Mouse (Mus musculus): ENCODE results near the gene Atox1. TPM values are rescaled to one million over a fixed set of nuclear protein-coding genes. Genes with fewer than 3 reads are reported as not detected.

The Atox1 gene
- polyA plus RNA-seq, 1 experiment = 205 TPM

- no peak for DNase-seq (ENCODE audit: extremely low spot score in 1 of 2, low spot score in 1 of 2)
Measured at GRCm38 (mm10) chr11:55455166-55455565, 5.9 kb downstream of the Atox1 start.

DNA sequence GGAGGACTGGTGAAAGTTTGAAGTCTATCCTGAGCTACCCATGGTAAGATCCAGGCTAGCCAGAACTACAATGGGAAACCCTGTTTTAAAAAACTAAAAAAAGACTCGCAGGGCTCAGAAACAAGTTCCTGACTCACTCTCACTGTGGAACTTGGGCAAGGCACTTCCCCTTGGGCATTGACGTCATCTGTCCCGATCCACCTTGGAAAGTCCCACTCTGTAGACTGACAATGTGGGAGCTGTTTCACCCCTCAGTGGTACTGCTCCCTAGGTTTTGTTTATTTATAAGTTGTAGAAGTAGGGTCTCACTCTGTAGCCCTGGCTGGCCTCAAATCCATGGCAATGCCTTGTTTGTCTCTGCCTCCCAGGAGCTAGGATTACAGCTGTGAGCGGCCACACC lies 7.4 kb downstream of the Atox1 start:
- DNase-seq (ENCODE audit: extremely low spot score in 1 of 2, low spot score in 1 of 2) = no peak

DNA sequence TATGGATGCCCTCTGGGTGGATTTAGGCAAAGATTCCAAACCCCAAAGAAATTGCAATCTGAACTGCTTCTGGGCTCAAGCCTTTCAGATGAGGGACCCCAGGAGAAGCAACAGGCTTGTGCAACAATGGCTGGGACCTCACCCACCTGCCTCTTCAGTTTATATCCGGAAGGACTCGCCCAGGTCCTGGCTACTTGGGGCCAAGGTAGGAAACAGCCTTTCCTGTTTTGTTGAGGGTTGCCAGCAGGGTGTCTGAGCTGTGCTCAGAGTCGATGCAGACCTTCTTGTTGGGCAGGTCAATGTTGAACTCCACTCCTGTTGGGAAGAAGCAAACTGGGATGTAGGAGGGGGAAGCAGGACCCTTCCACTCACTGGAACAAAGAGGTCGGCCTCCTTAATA lies 10.7 kb downstream of the Atox1 start:
- DNase-seq (ENCODE audit: extremely low spot score in 1 of 2, low spot score in 1 of 2) = no peak

DNA sequence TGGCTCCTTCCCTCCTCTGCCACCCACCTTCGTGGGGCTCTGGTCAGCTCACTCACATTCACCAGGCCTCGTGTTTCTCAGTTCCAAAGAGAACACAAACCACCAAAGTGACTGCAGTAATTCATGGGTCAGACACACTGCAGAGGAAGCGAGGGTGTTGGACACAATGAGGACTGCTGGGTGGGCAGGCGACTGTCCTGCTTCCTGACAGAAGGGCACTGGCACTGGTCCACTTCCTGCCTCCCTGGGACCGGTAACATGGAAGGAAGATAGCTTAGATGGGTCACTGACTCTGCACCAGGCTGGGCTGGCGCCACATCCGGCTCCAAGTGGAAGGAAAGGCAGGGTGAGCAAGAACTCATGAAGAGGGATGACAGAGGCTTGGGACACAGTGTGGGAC lies 11.5 kb downstream of the Atox1 start:
- DNase-seq (ENCODE audit: extremely low spot score in 1 of 2, low spot score in 1 of 2) = no peak

DNA sequence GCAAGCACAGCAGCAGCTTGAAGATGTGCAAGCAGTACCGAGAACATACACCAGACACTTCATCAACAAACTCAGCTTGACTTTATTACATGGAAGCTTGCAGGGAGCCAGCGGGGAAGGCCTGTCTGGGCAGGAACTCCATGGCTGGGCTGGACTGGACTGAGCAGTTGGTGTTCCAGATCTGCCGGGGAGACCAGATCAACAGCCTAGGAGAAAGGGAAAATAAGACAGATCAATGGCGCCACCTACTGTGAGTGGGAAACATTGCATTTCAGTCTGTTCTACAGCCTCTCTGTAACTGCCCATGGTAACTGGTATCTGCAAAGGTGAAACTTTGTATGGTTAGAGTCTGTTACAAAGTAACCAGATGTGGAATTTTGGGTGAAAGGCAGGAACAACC lies 14.5 kb downstream of the Atox1 start:
- peak; percentile 66 to 91 for DNase-seq (ENCODE audit: extremely low spot score in 1 of 2, low spot score in 1 of 2)

DNA sequence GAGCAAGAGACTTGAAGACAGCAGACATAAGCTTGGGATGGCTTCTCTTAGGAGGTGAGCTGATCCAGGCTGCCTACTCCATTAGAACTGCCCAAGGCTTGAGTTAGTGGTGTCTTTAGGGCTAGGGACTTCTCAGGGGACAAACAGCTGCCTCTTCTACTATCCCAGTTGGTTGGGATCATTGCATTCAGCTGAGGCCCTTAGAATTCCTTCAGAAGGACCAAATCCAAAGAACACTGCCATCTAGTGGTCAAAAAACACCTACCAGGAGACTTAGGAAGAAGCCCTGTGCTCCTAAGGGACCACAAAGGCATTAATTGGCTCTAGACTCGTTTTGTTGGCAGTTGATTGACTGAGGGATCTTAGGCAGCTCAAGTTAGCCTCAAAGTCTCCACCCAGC lies 16.3 kb downstream of the Atox1 start:
- DNase-seq (ENCODE audit: extremely low spot score in 1 of 2, low spot score in 1 of 2) = peak in 1 of 2 experiments; percentile 90

DNA sequence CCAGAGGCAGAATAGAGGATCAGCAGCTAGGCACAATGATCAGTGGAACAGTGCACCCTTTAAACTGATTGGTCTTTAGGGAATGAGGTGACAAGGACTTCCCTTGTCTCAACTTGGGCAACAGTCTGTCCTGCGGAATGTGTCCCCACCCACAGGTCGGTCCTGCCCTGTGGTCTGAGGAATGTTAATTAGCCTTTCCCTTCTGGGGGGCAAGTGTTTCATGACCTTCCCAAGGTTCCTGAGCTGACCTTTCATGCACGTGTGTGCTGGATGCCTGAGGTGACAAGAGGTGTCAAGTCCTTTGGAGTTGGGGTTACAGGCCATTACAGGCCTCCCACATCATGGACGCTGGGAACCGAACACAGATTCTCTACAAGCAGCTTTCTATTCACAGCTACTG lies 21.3 kb downstream of the Atox1 start:
- DNase-seq (ENCODE audit: extremely low spot score in 1 of 2, low spot score in 1 of 2) = no peak

DNA sequence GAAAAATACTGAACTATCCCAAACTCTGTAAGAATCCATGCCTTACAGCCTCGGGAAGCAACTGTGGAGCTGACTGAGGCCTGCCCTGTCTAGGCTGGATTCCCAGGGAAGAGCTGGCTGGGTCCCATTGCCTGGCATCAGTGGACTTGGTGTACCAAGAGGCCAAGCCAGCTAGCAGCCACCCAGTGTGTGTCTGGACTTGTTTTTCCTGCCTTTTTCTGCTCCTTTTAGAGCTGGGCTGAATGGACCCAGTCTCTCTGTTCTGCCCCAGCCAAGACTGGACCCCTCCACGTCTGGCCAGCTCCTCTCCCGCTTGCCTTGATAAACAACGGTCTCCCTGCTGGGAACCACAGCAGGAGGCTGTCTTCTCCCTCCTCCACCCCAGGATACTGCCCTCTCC lies 23.0 kb downstream of the Atox1 start:
- peak in 1 of 2 experiments; percentile 40 for DNase-seq (ENCODE audit: extremely low spot score in 1 of 2, low spot score in 1 of 2)

DNA sequence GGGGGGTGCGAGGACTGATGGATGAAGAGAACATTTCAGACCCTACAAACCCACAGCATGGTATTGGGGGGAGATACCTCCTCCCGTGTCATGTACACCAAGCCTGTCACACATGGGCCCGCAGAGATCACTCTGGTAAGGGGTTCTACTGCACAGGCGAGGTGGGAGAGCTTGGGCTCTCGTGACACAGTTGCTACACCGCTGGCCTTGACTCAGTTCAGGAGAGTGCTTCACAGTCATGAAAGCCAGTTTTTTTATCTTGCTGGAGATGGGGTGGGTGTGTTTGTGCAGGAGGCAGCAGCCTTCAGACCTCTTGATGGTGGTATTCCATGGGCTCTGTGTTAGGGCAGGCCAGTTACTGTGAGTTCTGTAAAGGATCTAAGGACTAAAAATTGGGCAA lies 24.9 kb downstream of the Atox1 start:
- DNase-seq (ENCODE audit: extremely low spot score in 1 of 2, low spot score in 1 of 2) = no peak

GRCm38 (mm10) chr11:55432981-55433380 lies 28.1 kb downstream of the Atox1 start:
- no peak for DNase-seq (ENCODE audit: extremely low spot score in 1 of 2, low spot score in 1 of 2)

- DNase-seq (ENCODE audit: extremely low spot score in 1 of 2, low spot score in 1 of 2) = no peak
Measured at GRCm38 (mm10) chr11:55429973-55430372, 31.1 kb downstream of the Atox1 start.

- DNase-seq (ENCODE audit: extremely low spot score in 1 of 2, low spot score in 1 of 2) = no peak
Measured at GRCm38 (mm10) chr11:55428186-55429012, 32.6 kb downstream of the Atox1 start.

GRCm38 (mm10) chr11:55424746-55425360 lies 36.2 kb downstream of the Atox1 start:
- DNase-seq (ENCODE audit: extremely low spot score in 1 of 2, low spot score in 1 of 2) = no peak

DNA sequence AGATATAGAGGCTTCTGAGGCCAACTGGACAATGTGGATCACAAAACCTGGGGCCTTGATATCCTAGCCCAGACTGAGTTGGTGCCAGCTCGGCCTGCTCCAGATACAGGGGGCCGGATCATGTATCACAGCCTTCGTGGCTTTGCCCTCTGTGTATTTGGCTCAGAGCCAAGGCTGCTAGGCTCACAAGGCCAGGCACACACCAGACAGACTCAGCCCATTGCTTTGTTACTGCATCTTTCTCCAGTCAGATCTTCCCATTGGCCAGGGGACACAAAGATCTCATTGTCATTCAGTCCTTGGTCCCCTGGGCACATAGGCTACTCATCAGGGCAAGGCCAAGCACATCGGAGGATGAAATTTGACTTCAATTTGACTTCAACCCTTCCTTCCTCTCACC lies 37.3 kb downstream of the Atox1 start:
- no peak for DNase-seq (ENCODE audit: extremely low spot score in 1 of 2, low spot score in 1 of 2)

DNA sequence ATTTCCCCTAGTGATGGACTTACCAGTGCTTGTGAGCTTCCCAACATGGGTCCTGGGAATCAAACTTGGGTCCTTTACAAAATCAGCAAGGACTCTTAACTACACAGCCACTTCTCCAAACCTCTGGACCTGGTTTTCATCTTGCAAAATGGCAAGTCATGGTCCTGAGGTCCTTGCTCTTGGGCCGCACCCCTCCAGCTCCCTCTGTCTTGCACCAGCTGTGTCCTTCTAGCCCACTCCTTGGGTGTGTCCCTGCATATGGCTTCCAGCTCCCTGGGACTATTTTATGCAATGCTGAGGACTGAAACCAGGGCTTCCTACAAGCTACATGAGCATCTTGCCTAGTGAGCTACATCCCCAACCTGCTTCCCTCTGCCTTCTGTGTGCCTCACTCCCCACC lies 38.1 kb downstream of the Atox1 start, which contains the start of gene Sparc:
Gene Sparc, minus strand, starts transcription at position 206 of the 400 bp plus-strand sequence.
- no peak for DNase-seq (ENCODE audit: extremely low spot score in 1 of 2, low spot score in 1 of 2)

- no peak for DNase-seq (ENCODE audit: extremely low spot score in 1 of 2, low spot score in 1 of 2)
Measured at GRCm38 (mm10) chr11:55419678-55420307, 41.2 kb downstream of the Atox1 start.

- DNase-seq (ENCODE audit: extremely low spot score in 1 of 2, low spot score in 1 of 2) = peak in 1 of 2 experiments; percentile 48
Measured at GRCm38 (mm10) chr11:55419296-55419677, 41.8 kb downstream of the Atox1 start.

- DNase-seq (ENCODE audit: extremely low spot score in 1 of 2, low spot score in 1 of 2) = no peak
Measured at GRCm38 (mm10) chr11:55418704-55419061, 42.4 kb downstream of the Atox1 start.

DNA sequence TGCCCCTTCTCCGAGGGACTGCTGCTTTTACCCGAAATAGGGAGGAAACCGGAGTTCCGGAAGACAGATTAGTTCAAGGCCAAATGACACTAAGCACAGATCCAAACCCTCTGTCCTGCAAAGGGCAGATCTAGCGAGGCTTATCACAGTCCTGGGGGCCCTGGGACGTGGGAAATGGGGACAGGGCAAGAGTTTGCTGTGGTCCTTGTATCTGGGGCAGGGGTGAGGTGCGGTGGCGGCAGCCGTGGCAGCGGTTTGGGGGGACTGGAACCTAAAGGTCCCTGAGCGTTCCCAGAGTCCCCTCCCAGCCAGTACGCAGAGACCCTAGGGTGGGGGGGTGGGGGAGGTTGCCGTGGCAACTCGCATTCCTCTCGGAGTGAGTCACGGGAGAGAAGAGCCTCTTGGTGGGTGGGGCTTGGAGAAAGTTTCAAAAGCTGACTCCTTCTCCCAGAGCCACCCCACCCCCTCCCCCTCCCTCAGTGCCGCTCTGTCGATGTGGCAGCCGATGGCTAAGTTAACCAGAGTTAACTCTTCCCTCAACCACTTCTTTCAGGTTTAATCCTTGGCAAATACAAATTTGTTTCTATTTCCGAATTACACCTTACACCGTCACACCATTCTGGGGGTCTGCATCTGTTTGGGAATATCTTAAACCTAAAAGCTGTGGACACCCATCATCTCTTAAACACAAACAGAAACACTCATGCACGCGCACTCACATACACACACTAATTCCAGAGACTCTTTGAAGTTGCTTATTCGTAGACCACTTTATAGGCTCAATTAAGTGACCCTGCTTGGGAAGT lies 42.9 kb downstream of the Atox1 start:
- DNase-seq (ENCODE audit: extremely low spot score in 1 of 2, low spot score in 1 of 2) = no peak

DNA sequence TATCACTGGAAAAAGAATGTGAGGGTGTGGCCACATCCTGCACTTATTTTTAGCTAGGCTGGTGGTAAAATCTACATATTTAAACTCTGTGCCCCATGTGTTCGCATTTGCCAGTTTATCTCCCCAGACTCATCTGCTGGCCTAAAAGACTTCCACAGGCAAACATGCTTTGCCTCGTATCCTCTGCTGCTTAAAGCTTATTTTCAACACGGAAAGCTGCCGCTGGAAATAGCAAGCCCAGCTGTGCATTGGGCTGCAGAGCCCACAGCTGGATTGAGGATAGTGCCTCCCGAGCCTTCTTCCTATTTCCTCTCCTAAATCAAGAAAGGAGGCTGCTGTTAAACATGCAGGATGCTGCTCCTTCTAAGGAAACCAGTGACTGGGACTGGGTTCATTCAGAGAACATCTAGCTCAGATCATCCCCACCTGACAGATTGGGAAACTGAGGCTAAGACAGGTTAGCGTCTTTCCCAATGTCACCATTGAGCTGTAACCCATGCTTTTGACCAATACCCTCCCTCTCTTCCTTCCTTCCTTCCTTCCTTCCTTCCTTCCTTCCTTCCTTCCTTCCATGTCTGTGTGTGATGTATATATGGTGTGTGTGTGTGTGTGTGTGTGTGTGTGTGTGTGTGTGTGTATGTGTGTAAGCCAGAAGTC lies 44.3 kb downstream of the Atox1 start:
- no peak for DNase-seq (ENCODE audit: extremely low spot score in 1 of 2, low spot score in 1 of 2)

Measured in frontal cortex, adult 2 months (tissue).